Mouse (Mus musculus): ENCODE data around the gene Stoml1.

DNA sequence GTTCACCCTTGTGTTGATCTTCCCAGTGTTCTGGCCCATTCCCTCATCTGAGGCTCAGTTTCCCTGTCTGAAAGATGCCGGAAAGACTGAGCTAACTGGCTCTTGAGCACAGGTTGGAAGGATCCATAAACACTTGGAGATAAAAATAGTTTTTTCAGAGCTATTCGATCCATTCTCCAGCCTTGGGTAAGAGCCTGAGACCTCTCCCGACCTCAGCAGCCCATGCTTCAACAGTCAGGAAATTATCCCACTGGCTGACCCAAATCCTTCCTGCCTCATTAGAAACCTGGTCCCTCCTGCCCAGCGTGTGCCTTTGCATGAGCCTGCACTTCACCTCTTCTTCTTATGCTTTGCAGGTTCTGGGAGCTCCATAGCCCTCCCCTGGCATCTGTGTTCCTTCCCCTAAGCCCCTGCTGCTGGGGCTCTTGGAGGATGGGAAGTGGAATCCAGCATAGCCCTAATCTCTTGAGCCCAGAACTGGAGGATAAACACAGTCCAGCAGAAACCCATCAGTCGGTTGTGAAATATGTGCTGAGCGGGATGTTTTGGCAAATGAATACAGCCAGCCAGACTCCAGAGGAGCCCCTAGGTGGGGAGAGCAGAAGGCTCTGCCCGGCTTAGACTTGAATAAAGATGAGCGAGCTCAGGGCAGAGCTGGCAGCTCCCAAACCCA is 50.8 kb downstream of the Stoml1 start:
- TF ChIP-seq CTCF (IDR thresholded peaks at IDR 0.05; ENCODE audit: low read depth, low read length) (no peak), POLR2A (IDR thresholded peaks at IDR 0.05; ENCODE audit: extremely low read depth, insufficient read depth, low read length) (no peak)
